Comparison of ENCODE assay signal across 11 mouse cellular contexts in the genomic region with DNA sequence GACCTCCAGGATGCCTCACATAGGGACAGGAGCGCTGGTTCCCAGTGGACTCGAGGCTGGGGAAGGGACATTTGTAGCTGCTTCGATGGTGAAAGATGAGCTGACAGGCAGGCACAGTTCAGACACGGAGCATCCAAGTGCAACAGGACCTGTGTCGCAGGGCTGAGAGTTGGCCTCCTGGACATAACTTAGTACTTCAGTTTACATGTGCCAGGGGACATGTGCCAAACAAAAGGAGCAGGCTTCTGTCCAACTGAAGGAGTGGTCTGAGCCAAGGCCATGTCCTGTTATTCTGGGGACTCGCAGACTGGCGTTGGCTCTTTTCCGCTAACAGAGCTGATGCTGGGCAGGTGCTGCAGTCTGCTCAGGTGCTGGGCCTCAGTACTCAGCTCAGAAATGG. TPM values are rescaled to one million over a fixed set of nuclear protein-coding genes. Genes with fewer than 3 reads are reported as not detected.
DNase-seq lines count a peak whose midpoint lies in the region; TF ChIP-seq lines count a peak whose summit lies in the region.
"Had no signal": no experiment of that assay in that cellular context is flagged by ENCODE, and none has a peak within 500 bp of the region (broad histone marks: within the 10 kb centered on the region; RNA-seq: fewer than 3 reads in every experiment).

No protein-coding gene starts in this region.

- peak; percentile 41 for DNase-seq in kidney, adult 2 months
- DNase-seq in kidney, postnatal 25 days: no peak
- DNase-seq in brain, adult 2 months (ENCODE audit: low read depth, low spot score): peak; percentile 78
- peak; percentile 54 for DNase-seq in gastrocnemius, postnatal 10 days
- DNase-seq in heart, postnatal 25 days (ENCODE audit: low spot score): peak; percentile 37
- DNase-seq in layer of hippocampus, postnatal 25 days (ENCODE audit: extremely low spot score in 1 of 2, low spot score in 1 of 2): no peak
- no peak for DNase-seq in left cerebral cortex, adult 11 months (ENCODE audit: low spot score)
- DNase-seq: right cerebral cortex, postnatal 14 days had no signal

- no peak for TF ChIP-seq POLR2A in kidney, adult 2 months (IDR thresholded peaks at IDR 0.05; ENCODE audit: low read depth, low read length)

- H3K36me3 ChIP-seq in kidney, adult 2 months (ENCODE audit: control insufficient read depth, insufficient read depth, low read length): no peaks in the 10 kb centered on the region; the same call in 1 of the 2 replicates

- no peak for TF ChIP-seq CTCF in kidney, adult 2 months (conservative IDR thresholded peaks at IDR 0.05; ENCODE audit: insufficient read depth, insufficient read length, low read depth, low read length)

- no peak overlapping the region for H3K27ac ChIP-seq in kidney, adult 2 months (ENCODE audit: insufficient read depth, low read depth, low read length)
- H3K27ac ChIP-seq: heart, embryonic 13.5 days; liver, embryonic 12.5 days had no signal

- 52% methylated on average over 8 of the region's 8 CpGs for WGBS in kidney, adult 2 months

- no peak overlapping the region for H3K4me3 ChIP-seq in kidney, adult 2 months (ENCODE audit: insufficient read depth, low read depth, low read length)
- H3K4me3 ChIP-seq: heart, embryonic 13.5 days; liver, embryonic 12.5 days had no signal

- peaks cover 2% of the 10 kb centered on the region; the same call in 1 of the 2 replicates for H3K4me1 ChIP-seq in kidney, adult 2 months (ENCODE audit: control insufficient read depth, insufficient read depth, low read length)

- no peaks in the 10 kb centered on the region for H3K27me3 ChIP-seq in kidney, adult 2 months (replicated peaks; ENCODE audit: control insufficient read depth, insufficient read depth, low read length)
- H3K27me3 ChIP-seq: CH12.LX; heart, embryonic 13.5 days; liver, embryonic 12.5 days had no signal

- intact Hi-C loops in heart, postnatal 25 days (cut with DNase I): no loop called here

RNA-seq across cellular contexts. Expression of a gene that starts 6.5 kb away (rescaled TPM):
- 191 and 242 TPM in 2 replicates for polyA plus RNA-seq in kidney, adult 2 months (2012; rRNA removed)
- total RNA-seq in gastrocnemius, postnatal 10 days (2021): 100 to 1,000 TPM; 140 to 148 TPM
- total RNA-seq in heart, postnatal 25 days (2021): 100 to 1,000 TPM; 177 to 188 TPM
- total RNA-seq in layer of hippocampus, postnatal 25 days (2021): 100 to 1,000 TPM; 206 to 208 TPM

RNA-seq across cellular contexts. Expression of a gene that starts 7.2 kb away (rescaled TPM):
- polyA plus RNA-seq in kidney, adult 2 months (2012; rRNA removed): 30.8 and 31.2 TPM in 2 replicates
- total RNA-seq in gastrocnemius, postnatal 10 days (2021): 10 to 100 TPM; 71.3 to 76.5 TPM
- total RNA-seq in heart, postnatal 25 days (2021): 10 to 100 TPM; 70.6 to 71.2 TPM
- total RNA-seq in layer of hippocampus, postnatal 25 days (2021): 10 to 100 TPM; 81.4 to 89.9 TPM

RNA-seq across cellular contexts. Expression of a gene that starts 34.4 kb away (rescaled TPM):
- 134 and 147 TPM in 2 replicates for polyA plus RNA-seq in kidney, adult 2 months (2012; rRNA removed)
- 10 to 100 TPM; 18.0 to 20.2 TPM for total RNA-seq in gastrocnemius, postnatal 10 days (2021)
- total RNA-seq in heart, postnatal 25 days (2021): 10 to 100 TPM; 19.6 to 21.7 TPM
- total RNA-seq in layer of hippocampus, postnatal 25 days (2021): 10 to 100 TPM; 52.8 to 60.0 TPM

RNA-seq across cellular contexts. Expression of a gene that starts 57.8 kb away (rescaled TPM):
- 130 and 131 TPM in 2 replicates for polyA plus RNA-seq in kidney, adult 2 months (2012; rRNA removed)
- 10 to 100 TPM; 31.2 to 47.2 TPM for total RNA-seq in gastrocnemius, postnatal 10 days (2021)
- 10 to 100 TPM; 25.6 to 32.2 TPM for total RNA-seq in heart, postnatal 25 days (2021)
- total RNA-seq in layer of hippocampus, postnatal 25 days (2021): 10 to 100 TPM; 56.1 to 85.3 TPM

RNA-seq across cellular contexts. Expression of a gene that starts 58.0 kb away (rescaled TPM):
- polyA plus RNA-seq in kidney, adult 2 months (2012; rRNA removed): 30.2 and 37.2 TPM in 2 replicates
- total RNA-seq in gastrocnemius, postnatal 10 days (2021): 10 to 100 TPM; 16.0 to 17.2 TPM
- 10 to 100 TPM; 13.5 to 14.9 TPM for total RNA-seq in heart, postnatal 25 days (2021)
- total RNA-seq in layer of hippocampus, postnatal 25 days (2021): 10 to 100 TPM; 21.4 to 25.2 TPM

Comparison
In these comparisons a context has a peak if more than half of its experiments do, and no peak if none do; other contexts are left out.
1. DNase-seq: peak in kidney, adult 2 months (single experiment), brain, adult 2 months (single experiment), gastrocnemius, postnatal 10 days (single experiment) and heart, postnatal 25 days (single experiment); none in kidney, postnatal 25 days (0 of 2), layer of hippocampus, postnatal 25 days (0 of 2) and left cerebral cortex, adult 11 months (single experiment).